Mouse (Mus musculus) gastrocnemius, postnatal 14 days (tissue): ENCODE measurements around the gene Txn2. TPM values are rescaled to one million over a fixed set of nuclear protein-coding genes. Genes with fewer than 3 reads are reported as not detected.
A peak's percentile ranks its signal among the peaks of the same experiment; 100 is the strongest.

Source experiments
- DNase-seq: peaks from one replicate; pipeline ENCODE4 v3.0.0; 2021; ENCODE audit warnings: mixed read lengths
- intact Hi-C: fragments of 180-260 bp; cut with DNase I; formaldehyde crosslinking; loops from one replicate; pipeline ENCODE4 v1.15.1; 2025; ENCODE audit warnings: low total_unique reads
- long read RNA-seq, 2 experiments: library from polyadenylated mRNA; stranded (forward); transcript quantifications; one replicate each; pipeline ENCODE4 v2.0.0; 2021
- total RNA-seq, 2 experiments: library from RNA; stranded (reverse); gene quantifications; 2 replicates each; pipeline ENCODE4 v1.2.3; 2021

Gene Txn2
- 100 to 1,000 TPM; 221 to 245 TPM for total RNA-seq
- long read RNA-seq, experiment 1, transcript Txn2-201 (4 exons, 1,298 nt), result major isoform, 358 of 383 reads
- long read RNA-seq, experiment 1, transcript Txn2-204 (3 exons, 2,049 nt), result minor isoform, 5 of 383 reads
- long read RNA-seq, experiment 1, partial matches to known transcripts, result 1 of 383 reads
- long read RNA-seq, experiment 1, other reads (novel, unspliced or antisense), result 18 of 383 reads
- long read RNA-seq, experiment 2, transcript Txn2-201 (4 exons, 1,298 nt), result major isoform, 378 of 399 reads
- long read RNA-seq, experiment 2, partial matches to known transcripts, result 4 of 399 reads
- long read RNA-seq, experiment 2, other reads (novel, unspliced or antisense), result 13 of 399 reads

DNA sequence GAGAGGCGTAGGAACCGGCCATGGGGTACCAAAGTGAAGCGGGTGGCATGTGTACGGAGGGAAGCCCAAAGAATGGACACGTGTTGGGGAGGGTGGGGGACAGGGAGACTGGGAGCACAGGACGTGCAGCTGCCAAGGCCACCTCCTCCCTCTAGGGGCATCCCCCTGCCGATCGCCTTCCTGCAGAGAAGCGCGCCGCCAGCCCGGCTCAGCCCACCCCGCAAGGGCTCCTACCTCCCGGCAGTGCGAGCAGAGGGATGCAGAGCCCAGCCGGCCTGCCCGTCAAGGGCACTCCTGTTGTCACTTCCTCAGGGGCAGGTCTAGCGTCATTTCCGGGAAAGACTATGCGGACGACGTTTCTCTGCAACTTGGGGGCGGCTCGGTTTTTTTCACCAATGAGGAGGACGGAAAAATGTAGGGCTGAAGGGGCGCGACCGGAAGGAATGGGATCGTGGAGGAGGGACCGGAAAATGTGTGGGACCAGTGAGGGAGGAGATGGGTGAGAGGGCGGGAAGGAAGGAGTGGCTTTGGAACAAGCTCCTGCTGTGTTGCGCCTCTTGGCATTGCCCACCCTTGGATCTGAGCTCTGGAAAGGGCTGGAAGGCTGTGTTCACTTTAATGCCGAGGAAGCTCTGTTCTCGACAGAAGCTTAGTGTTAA lies at the start of gene Txn2:
TSS of gene Txn2 (minus strand) at position 334 of the 659 bp plus-strand sequence.
- intact Hi-C loops, result no loop called here
- peak; percentile 95 for DNase-seq

DNA sequence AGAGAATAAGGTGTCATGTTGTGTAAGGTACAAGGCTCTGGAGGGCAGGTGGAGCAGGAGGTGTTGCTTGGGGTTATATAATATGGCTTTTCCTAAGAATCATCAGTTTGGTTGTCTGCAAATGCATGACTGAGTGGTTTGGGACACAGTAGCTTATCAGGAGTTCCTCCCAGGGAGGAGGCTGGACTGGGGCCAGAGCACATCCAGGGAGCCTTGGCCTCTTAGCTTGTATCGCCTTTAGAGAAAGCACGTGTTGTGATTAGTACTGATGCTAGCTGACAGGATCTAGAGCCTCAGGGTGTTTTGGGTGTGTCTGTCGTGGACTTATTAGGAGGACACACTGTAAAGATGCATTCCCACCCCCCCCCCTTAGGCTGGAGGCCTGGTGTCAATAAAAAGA lies 48.9 kb upstream of the Txn2 start:
- no peak for DNase-seq
- intact Hi-C loops, result no loop called here

DNA sequence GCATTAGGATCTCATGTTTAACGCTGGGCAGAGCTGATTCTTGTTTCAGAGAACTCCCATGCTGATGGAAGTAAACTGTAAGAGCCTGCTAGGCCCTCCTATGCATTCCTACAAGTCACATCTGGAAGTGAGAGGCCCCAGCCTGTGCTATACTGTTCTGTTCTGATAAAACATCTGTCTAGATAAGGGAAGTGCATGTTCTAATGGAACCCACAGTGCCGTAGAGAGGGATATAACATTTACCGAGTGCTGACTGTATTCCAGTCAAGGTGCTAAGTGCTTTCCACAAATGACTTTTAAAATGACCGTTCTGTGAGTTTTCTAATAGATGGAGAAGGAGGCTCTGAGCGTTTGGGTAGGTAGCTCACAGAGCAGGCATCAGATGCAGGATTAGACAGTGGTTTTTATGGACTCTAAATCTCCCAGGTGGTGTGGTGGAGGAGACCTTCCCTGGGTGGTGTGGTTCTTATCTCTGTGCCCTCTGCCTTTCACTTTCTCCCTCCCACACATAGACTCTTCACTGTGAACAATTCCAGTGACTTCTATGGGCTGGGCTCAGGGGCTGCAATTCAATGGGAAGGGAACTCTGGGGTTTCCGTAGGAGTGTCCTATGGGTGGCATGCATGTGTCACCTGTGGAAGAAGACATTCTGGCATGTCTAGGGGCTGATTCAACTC lies 45.5 kb upstream of the Txn2 start:
- no peak for DNase-seq
- intact Hi-C loops, result no loop called here

DNA sequence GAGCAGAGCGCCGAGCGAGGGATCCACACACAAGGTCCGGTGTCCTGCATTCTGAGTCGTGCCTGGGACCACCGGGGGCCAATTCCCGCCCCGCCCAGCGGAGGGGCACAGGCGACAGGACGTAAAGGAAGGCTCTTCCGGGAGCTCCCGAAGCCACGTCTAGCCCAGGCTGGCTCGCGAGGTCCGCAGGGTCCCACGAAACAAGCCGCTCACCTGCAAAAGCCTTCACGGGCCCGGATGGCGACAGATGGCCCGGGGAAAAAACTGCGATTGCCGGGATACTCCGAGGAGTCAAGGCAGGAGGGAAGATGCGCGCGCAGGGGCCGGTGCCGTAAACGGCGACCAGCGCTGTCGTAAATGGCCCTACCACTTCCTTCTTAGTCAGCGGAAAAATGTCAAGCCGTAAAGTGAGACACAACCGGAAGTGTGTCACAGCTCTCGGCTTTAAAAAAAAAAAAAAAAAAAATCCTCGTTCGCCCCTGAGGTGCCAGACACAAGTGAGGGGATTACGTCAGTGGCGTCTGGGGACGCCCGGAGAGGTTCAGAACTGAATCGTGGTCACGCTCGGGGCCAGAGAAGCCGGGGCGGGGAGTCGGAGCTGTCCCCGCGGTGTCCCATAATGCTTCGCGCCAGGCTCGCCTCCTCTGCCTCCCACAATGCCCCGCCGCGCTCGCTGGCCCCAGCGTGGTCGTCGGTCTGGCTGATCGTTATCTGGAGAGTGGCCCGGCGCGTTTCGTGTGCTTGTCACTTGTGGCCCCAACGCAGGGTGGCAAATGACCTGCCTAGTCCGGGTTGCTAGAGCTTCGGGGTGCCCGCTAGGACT lies 41.9 kb upstream of the Txn2 start, which contains the start of gene Eif3d:
TSS of gene Eif3d (minus strand) at position 344 of the 823 bp plus-strand sequence.
- intact Hi-C loops, result no loop called here
- DNase-seq, result peak; percentile 95

DNA sequence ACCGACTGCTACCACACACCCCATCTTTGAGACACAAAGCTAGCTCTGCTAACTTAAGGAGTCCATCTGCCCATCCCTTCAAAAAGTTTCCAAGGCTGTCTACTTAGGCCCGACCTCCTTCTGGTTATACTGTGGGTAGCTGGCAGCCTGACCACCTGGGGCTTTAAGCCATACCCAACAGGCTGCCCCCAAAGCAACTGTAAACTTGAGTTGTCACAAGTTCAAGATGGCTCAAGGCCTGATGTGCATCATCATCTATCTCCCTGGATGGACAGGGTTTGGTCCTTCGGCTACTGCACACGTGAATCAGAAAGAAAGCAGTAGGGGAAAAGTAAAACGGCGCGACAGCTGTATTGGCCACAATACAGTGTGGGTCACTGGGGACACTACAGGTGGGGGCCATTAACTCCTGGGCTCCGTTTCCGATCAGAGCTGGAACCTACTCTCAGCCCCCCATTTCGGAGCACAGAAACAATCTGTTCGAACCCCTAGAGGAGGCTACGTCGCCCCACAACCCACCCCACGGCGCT lies 41.2 kb upstream of the Txn2 start:
- DNase-seq, result no peak
- intact Hi-C loops, result loop anchor here (5.0 kb wide), 1 partner anchor 38 kb away; no protein-coding TSS in a partner anchor

DNA sequence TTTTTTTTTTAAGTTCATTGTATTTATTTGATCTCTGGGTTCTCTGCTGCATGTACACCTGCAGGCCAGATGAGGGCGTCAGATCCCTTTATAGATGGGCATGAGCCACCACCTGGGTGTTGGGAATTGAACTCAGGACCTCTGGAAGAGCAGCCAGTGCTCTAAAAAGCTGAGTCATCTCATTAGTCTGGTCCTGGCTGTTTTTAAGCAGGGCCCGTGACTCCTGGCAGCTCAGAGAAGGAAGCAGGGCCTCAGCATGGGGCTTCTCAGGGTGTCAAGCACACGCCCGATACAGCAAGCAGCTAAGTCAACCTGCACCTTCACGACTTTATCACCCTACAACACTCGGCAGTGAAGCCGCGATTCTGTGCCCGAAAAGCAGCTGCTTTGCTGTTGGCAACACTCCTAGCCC lies 36.3 kb upstream of the Txn2 start:
- intact Hi-C loops, result loop anchor here (5.0 kb wide), 1 partner anchor 33 kb away; no protein-coding TSS in a partner anchor
- no peak for DNase-seq

DNA sequence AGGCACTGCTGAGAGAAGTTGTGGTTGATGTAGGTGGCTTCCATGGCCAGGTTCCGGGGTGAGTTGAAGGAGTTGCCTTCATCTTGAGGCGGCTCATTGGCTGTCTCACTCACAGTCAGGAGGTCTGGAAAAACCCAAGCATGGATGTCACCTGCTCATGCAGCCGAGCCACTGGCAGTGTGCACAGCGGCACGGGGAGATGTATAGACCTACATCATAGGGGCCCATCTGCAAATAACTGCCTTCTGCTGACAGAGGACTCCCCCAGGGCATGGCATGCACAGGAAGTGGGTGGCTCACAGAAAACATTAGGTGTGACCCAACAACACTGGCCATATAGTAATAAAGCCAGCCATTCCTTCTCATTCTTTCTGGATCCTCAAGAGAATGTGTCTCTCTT lies 33.6 kb upstream of the Txn2 start:
- DNase-seq, result no peak
- intact Hi-C loops, result no loop called here

DNA sequence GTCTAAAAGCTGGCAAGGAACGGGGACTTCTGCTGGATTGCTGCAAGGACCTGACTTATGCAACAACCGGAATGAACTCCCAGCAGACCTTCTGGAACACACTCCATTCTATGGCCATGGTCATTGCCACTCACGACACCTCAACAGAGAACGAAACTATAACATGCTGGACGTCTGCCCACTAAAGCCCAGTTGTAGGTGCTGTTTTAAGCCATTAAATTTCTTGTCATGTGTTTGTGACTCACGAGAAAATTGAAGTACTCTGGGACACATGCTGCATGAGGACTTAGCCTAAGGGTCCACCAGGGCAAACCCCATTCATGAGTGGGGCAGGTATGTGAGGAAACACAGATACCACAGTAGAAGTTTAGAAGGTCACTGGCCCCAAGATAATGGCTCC lies 31.9 kb upstream of the Txn2 start:
- intact Hi-C loops, result no loop called here
- DNase-seq, result no peak

DNA sequence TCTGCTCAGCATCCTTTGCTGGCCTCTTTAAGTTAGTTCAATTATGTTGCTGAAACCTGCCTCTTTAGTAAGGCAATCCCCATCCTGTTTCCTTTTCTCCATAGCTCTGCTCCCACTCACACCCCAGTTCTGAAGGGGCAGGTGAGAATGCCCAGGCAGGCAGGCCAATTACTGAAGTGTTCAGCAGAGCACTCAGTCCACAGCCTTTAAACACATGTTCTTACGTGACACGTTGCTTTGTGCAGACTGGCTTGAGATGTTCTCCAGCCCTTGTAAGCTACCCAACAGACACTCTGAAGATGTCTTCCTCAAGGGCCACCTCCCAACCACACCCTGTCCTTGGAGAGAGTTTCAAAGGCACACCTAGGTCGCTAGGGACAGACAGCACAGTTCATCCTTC lies 29.3 kb upstream of the Txn2 start:
- DNase-seq, result no peak
- intact Hi-C loops, result no loop called here

DNA sequence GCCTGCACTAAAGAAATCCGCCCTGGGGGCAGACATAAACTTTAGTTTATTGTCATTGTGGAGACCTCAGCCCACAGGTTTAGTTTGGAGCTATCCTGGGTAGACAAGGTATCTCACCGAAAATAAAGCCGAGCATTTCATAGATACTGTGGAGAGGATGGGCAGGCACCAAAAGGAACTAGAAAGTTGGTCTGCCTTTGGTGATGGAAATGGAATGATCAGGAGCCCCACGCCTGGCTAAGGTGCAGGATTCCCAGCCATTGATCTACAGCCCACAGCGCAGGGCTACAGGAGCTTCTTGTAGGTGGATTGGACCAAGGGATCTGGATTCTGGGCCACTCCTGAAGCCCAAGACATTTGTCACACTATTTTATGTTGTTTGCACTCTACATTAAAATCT lies 28.8 kb upstream of the Txn2 start:
- intact Hi-C loops, result no loop called here

DNA sequence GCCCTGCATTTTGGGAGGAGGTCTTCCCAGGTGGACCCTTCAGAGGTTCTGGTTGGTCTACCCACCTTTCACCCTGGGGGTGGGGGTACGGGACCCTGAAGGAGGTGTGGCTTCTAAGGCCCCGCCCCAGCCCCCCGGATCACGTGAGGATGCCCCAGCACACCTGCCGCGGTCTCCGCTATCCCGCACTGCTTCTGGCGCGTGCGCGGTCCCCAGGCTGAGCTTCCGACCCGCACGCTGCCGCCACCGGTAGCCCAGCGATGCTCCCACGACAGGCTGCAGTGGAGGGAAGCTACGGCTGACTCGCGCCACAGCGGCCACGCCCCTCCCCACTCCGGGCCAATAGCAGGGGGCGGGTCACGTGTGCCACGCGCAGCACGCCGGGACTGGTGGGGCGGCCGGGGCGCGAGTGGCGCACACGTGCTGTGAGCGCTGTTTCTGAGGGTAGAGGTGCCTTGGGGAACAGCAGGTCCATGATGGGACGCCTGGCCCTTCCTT lies 27.6 kb upstream of the Txn2 start, which contains the start of gene Foxred2:
TSS of gene Foxred2 (minus strand) at position 319 of the 498 bp plus-strand sequence.
- intact Hi-C loops, result no loop called here

More for the DNA sequence above, 28.8 kb upstream of the Txn2 start:
- no peak for DNase-seq

DNA sequence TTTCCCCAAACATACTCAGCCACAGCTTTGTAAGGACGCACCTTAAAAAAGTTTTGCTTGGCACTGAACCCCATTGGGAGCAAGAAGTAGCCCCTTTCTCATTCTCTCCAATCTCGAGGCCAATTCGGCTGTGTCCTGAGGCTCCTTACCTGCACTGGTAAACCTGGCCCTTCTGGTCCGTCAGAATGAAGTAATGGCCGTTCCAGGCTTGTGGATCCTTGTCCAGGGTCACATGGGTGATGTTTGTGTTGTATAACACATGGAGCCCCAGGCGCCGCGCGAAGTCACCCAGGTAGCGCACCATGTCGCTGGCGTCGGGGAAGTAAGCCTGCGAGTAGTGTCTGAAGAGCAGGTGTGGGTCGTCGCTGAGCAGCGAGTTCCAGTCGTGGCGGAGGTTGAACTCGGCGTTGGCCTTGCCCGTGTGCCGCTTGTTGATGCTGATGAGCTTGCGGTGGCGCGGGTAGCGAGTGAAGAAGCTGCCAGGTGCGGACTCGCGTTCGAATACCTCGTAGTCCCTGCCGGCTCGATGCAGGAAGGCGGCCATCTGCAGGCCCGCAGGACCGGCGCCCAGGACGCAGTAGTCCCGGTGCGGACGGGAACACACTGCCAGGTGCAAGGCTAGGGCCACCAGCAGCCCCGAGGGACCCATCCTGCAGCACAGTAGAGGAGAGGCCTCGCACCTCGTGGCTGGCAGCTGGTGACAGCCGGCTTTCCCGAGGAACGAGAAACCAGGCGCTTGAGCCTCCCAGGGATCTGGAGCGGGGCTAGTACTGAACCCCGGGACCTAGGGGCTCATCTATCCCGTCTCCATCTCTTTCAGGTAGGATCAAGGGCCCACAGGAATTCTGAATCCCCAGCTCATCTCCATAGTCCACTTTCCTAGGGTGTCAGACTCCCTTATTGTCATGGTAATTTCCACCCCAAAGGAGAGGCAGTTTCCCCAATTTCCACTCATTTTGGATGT lies 26.9 kb upstream of the Txn2 start:
- intact Hi-C loops, result no loop called here
- DNase-seq, result peak; percentile 17

More for the DNA sequence above, 27.6 kb upstream of the Txn2 start, which contains the start of gene Foxred2:
- peak; percentile 89 for DNase-seq

DNA sequence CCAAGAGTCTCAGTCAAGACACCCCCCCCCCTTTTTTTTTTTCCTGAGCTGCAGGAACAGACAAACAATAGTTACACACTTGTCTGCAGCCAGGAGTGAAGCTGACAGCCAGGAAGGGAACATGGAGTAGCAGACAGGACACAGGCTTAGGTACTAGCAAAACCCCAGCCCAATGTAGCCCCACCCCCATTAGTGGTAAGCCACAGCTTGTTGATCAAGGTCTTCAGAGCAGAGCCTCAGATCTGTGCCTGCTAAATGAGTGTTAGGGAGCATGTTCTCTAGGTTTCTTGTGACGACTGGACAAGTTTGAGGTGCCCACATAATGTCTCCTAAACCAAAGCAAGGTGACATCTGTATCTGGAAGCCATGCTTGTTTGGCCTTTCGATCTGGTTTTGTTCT lies 25.6 kb upstream of the Txn2 start:
- DNase-seq, result no peak
- intact Hi-C loops, result no loop called here

DNA sequence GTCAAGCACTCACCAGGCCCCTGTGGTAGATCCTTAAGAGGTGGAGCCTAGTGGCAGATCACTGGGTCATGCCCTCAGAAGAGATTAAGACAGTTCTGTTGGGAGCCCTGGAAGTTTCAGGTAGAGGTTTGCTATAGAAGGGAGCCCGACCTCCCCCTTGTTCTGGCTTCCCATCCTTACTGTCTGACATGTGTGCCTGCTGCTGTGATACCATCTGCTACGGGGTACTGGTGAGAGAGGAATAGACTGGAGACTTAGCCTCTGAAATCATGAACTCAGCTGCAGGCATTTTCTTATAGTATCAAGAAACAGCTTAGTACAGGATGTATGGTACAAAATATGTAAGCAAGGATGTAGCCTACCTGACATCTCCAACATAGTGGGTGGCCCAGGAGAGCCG lies 24.1 kb upstream of the Txn2 start:
- DNase-seq, result no peak
- intact Hi-C loops, result no loop called here

DNA sequence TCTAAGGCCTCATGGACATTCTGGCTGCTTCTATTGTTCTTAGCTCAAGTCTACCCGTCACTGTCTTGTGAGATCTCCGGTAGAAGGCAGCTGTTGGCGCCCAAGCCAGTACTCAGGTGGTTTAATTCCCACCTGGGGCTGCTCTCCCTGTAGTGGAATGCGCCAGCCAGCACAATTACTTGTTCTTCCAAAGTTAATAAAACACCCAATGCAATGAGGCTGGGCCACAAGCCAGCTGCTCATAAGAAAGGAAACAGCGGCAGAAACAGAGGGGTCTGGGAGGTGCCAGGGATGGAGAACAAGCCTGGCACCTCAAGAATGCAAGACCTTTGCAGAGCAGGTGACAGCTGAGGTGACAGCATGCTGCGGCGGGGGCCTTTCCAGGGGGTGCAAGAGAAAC lies 20.3 kb upstream of the Txn2 start:
- intact Hi-C loops, result no loop called here
- DNase-seq, result no peak

DNA sequence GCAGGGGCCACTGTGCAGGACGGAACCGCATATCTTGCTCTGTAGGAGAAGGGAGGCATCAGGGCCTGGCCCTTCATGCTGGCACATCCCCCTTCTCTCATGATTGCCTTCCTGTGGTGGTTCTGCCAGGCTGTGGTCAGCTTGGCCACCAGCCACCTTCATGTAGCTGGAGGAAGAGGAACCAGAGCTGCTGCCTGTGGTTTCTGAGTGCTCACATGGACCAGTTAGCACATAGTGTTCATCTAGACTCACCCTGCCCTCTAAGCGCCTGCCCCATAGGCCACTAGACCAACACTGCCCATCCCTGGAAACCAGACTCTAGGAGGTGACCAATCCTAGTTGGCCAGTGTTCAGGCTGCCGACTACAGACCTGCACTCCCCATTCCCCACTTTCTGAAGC lies 16.9 kb upstream of the Txn2 start:
- DNase-seq, result peak; percentile 37

DNA sequence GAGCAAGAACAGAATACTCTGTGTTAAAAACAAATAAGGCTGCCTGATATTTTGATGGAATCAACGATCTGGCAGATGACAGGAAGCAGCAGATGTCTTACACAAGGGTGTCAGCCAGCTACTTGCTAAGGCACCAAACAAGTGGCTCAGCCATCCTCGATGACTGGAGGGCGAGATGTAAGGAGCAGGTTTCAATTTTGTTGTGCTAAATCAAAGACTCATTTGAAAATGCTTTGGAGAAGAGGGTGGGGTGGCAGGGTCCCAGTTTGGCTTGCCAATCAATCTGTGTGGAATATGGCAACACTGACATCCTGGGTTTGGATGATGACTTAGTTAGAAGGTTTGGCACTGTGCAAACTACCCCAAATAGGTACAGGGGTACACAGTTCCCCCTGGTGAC lies 12.8 kb upstream of the Txn2 start:
- no peak for DNase-seq
- intact Hi-C loops, result no loop called here

More for the DNA sequence above, 16.9 kb upstream of the Txn2 start:
- intact Hi-C loops, result no loop called here

DNA sequence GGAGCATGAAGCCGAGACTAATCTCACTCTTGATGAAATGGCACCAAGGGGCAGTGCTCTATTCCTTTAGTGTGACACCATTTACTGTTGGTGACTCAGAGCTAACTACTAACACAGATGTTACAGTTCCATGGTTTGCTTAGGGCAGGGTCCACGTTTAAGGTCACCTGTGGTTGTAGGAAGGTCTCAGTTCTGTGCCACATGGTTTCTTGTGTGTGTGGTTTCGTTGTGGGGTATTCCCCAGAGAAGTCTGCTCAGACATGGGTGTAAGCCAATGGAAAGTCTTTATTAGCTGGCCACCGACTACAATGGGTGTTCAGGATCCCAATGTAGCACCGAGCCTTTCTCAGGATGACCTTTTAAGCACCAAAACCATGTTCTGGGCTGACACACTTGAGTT lies 9.7 kb upstream of the Txn2 start:
- DNase-seq, result no peak
- intact Hi-C loops, result loop anchor here (10.0 kb wide), 1 partner anchor 176 kb away; no protein-coding TSS in a partner anchor
